Mouse (Mus musculus): ENCODE results near the gene Ctcfl. TPM values are rescaled to one million over a fixed set of nuclear protein-coding genes. Genes with fewer than 3 reads are reported as not detected.

The Ctcfl gene
- total RNA-seq, 2 experiments from 2014 or later: not detected

- no peak for ATAC-seq (replicated peaks; ENCODE audit: low FRiP score, poor library complexity, severe bottlenecking)
Measured at GRCm38 (mm10) chr2:173087405-173087804, 31.9 kb downstream of the Ctcfl start.

- no peak for ATAC-seq (replicated peaks; ENCODE audit: low FRiP score, poor library complexity, severe bottlenecking)
Measured at GRCm38 (mm10) chr2:173085763-173086162, 33.6 kb downstream of the Ctcfl start.

GRCm38 (mm10) chr2:173084871-173085270 lies 34.5 kb downstream of the Ctcfl start:
- no peak for ATAC-seq (replicated peaks; ENCODE audit: low FRiP score, poor library complexity, severe bottlenecking)

- no peak for ATAC-seq (replicated peaks; ENCODE audit: low FRiP score, poor library complexity, severe bottlenecking)
Measured at GRCm38 (mm10) chr2:173083712-173084475, 35.4 kb downstream of the Ctcfl start.

GRCm38 (mm10) chr2:173083106-173083505 lies 36.2 kb downstream of the Ctcfl start:
- ATAC-seq (replicated peaks; ENCODE audit: low FRiP score, poor library complexity, severe bottlenecking): no peak

GRCm38 (mm10) chr2:173082706-173083105 lies 36.6 kb downstream of the Ctcfl start:
- no peak for ATAC-seq (replicated peaks; ENCODE audit: low FRiP score, poor library complexity, severe bottlenecking)

GRCm38 (mm10) chr2:173080785-173081241 lies 38.5 kb downstream of the Ctcfl start:
- peak; percentile 91 for ATAC-seq (replicated peaks; ENCODE audit: low FRiP score, poor library complexity, severe bottlenecking)

GRCm38 (mm10) chr2:173079766-173080549 lies 39.4 kb downstream of the Ctcfl start:
- ATAC-seq (replicated peaks; ENCODE audit: low FRiP score, poor library complexity, severe bottlenecking): no peak

GRCm38 (mm10) chr2:173076921-173077320 lies 42.4 kb downstream of the Ctcfl start:
- ATAC-seq (replicated peaks; ENCODE audit: low FRiP score, poor library complexity, severe bottlenecking): no peak

- ATAC-seq (replicated peaks; ENCODE audit: low FRiP score, poor library complexity, severe bottlenecking): no peak
Measured at GRCm38 (mm10) chr2:173073666-173074065, 45.7 kb downstream of the Ctcfl start.

GRCm38 (mm10) chr2:173072948-173073347 lies 46.4 kb downstream of the Ctcfl start:
- ATAC-seq (replicated peaks; ENCODE audit: low FRiP score, poor library complexity, severe bottlenecking): no peak

- no peak for ATAC-seq (replicated peaks; ENCODE audit: low FRiP score, poor library complexity, severe bottlenecking)
Measured at GRCm38 (mm10) chr2:173064864-173065263, 54.5 kb downstream of the Ctcfl start.

- no peak for ATAC-seq (replicated peaks; ENCODE audit: low FRiP score, poor library complexity, severe bottlenecking)
Measured at GRCm38 (mm10) chr2:173063219-173063618, 56.1 kb downstream of the Ctcfl start.

- peak; percentile 59 for ATAC-seq (replicated peaks; ENCODE audit: low FRiP score, poor library complexity, severe bottlenecking)
Measured at GRCm38 (mm10) chr2:173061443-173062351, 57.6 kb downstream of the Ctcfl start.

GRCm38 (mm10) chr2:173060450-173060849 lies 58.9 kb downstream of the Ctcfl start:
- ATAC-seq (replicated peaks; ENCODE audit: low FRiP score, poor library complexity, severe bottlenecking): no peak

- no peak for ATAC-seq (replicated peaks; ENCODE audit: low FRiP score, poor library complexity, severe bottlenecking)
Measured at GRCm38 (mm10) chr2:173058263-173058662, 61.1 kb downstream of the Ctcfl start.

- ATAC-seq (replicated peaks; ENCODE audit: low FRiP score, poor library complexity, severe bottlenecking): no peak
Measured at GRCm38 (mm10) chr2:173057623-173058022, 61.7 kb downstream of the Ctcfl start.

- ATAC-seq (replicated peaks; ENCODE audit: low FRiP score, poor library complexity, severe bottlenecking): peak; percentile 78
Measured at GRCm38 (mm10) chr2:173056882-173057315, 62.4 kb downstream of the Ctcfl start.

- no peak for ATAC-seq (replicated peaks; ENCODE audit: low FRiP score, poor library complexity, severe bottlenecking)
Measured at GRCm38 (mm10) chr2:173056303-173056881, 62.9 kb downstream of the Ctcfl start.

GRCm38 (mm10) chr2:173053846-173054245 lies 65.5 kb downstream of the Ctcfl start:
- ATAC-seq (replicated peaks; ENCODE audit: low FRiP score, poor library complexity, severe bottlenecking): no peak
